Mouse (Mus musculus) liver, embryonic 11.5 days (tissue): ENCODE measurements around the gene Reln. TPM values are rescaled to one million over a fixed set of nuclear protein-coding genes. Genes with fewer than 3 reads are reported as not detected.

Experiments
- ATAC-seq: fragments of 200-750 bp; cut with Nextera tagmentation; replicated peaks from 2 replicates; pipeline ENCODE4 v1.8.0; 2017; ENCODE audit warnings: moderate number of reproducible peaks, mild to moderate bottlenecking, moderate TSS enrichment, moderate library complexity; ENCODE audit not compliant: low FRiP score
- DNase-seq: peaks from one replicate; pipeline ENCODE4 v3.0.0-alpha.2; 2017; ENCODE audit warnings: low spot score
- H3K27ac ChIP-seq: fragments of 300-500 bp; sonication (generic); 2 replicates; pipeline ENCODE4 v1.5.1; 2014; ENCODE audit warnings: mild to moderate bottlenecking, low read depth, low read length, control low read depth
- H3K27me3 ChIP-seq: fragments of 300-500 bp; sonication (generic); replicated peaks from 2 replicates; pipeline ENCODE4 v1.6.1; 2014; ENCODE audit warnings: low read length, mixed read lengths; ENCODE audit not compliant: control insufficient read depth, insufficient read depth
- H3K36me3 ChIP-seq: fragments of 300-500 bp; sonication (generic); 2 replicates; pipeline ENCODE4 v1.6.1; 2014; ENCODE audit warnings: mild to moderate bottlenecking, low read length, moderate library complexity, mixed read lengths; ENCODE audit not compliant: control insufficient read depth, insufficient read depth
- H3K4me1 ChIP-seq: fragments of 300-500 bp; sonication (generic); replicated peaks from 2 replicates; pipeline ENCODE4 v1.6.1; 2014; ENCODE audit warnings: low read length, mixed read lengths; ENCODE audit not compliant: control insufficient read depth, insufficient read depth
- H3K4me2 ChIP-seq: fragments of 300-500 bp; sonication (generic); 2 replicates; pipeline ENCODE4 v1.6.1; 2014; ENCODE audit warnings: mild to moderate bottlenecking, control low read depth, moderate library complexity
- H3K4me3 ChIP-seq: fragments of 300-500 bp; sonication (generic); 2 replicates; pipeline ENCODE4 v1.5.1; 2014; ENCODE audit warnings: low read depth, low read length, control low read depth
- H3K9ac ChIP-seq: fragments of 300-500 bp; sonication (generic); 2 replicates; pipeline ENCODE4 v1.6.1; 2014; ENCODE audit warnings: low read depth, low read length, control low read depth
- H3K9me3 ChIP-seq: fragments of 300-500 bp; sonication (generic); 2 replicates; pipeline ENCODE4 v1.6.1; 2016; ENCODE audit warnings: low read length, inconsistent platforms, mixed read lengths; ENCODE audit not compliant: control insufficient read depth
- WGBS: fragments of 180-500 bp; shearing (Covaris S2); extraction: QIAGEN DNeasy Blood & Tissue Kit; methylation state at CpG from one replicate; pipeline ENCODE4 v1.1.7; 2014; 5-methylcytosine and 5-hydroxymethylcytosine counted together
- polyA plus RNA-seq: library from polyadenylated mRNA; unstranded; fragments of >200 nt; fragmentation: Nextera tagmentation; extraction: Ambion mirVana; gene quantifications from 2 replicates; pipeline ENCODE4 v1.2.1, GENCODE M21; 2014

Gene Reln
- polyA plus RNA-seq, 1 experiment from 2014 or later: 56.2 TPM

- Histone ChIP-seq H3K27ac (no peak overlapping the region), H3K9ac (no peak overlapping the region), H3K4me2 (no peak overlapping the region), H3K4me1 (no peaks in the 10 kb centered on the region), H3K9me3 (no peaks in the 10 kb centered on the region), H3K36me3 (no peaks in the 10 kb centered on the region), H3K4me3 (no peak overlapping the region), H3K27me3 (no peaks in the 10 kb centered on the region)
- ATAC-seq: no peak
- DNase-seq: no peak
- 92% methylated on average over 8 of the region's 8 CpGs for WGBS
Measured at GRCm38 (mm10) chr5:22009142-22009541, 335.4 kb downstream of the Reln start.

GRCm38 (mm10) chr5:22007304-22008059, 337.0 kb downstream of the Reln start:
- WGBS: 58% methylated on average over 11 of the region's 11 CpGs
- H3K4me2 ChIP-seq: no peak overlapping the region
- H3K27ac ChIP-seq: no peak overlapping the region
- no peak; the same call in 1 of the 2 replicates for ATAC-seq
- DNase-seq: no peak
- H3K9me3 ChIP-seq: no peaks in the 10 kb centered on the region
- H3K4me1 ChIP-seq: no peaks in the 10 kb centered on the region
- H3K4me3 ChIP-seq: no peak overlapping the region
- H3K27me3 ChIP-seq: no peaks in the 10 kb centered on the region
- H3K9ac ChIP-seq: no peak overlapping the region
- H3K36me3 ChIP-seq: no peaks in the 10 kb centered on the region

- DNase-seq (no peak), ATAC-seq (no peak)
- WGBS: 81% methylated on average over 4 of the region's 4 CpGs
- H3K36me3 ChIP-seq: no peaks in the 10 kb centered on the region
- no peaks in the 10 kb centered on the region for H3K4me1 ChIP-seq
- H3K4me3 ChIP-seq: no peak overlapping the region
- no peak overlapping the region for H3K4me2 ChIP-seq
- no peaks in the 10 kb centered on the region for H3K9me3 ChIP-seq
- H3K9ac ChIP-seq: no peak overlapping the region
- no peaks in the 10 kb centered on the region for H3K27me3 ChIP-seq
- H3K27ac ChIP-seq: no peak overlapping the region
Measured at GRCm38 (mm10) chr5:22003858-22004257, 340.6 kb downstream of the Reln start.

- no peaks in the 10 kb centered on the region for H3K9me3 ChIP-seq
Measured at GRCm38 (mm10) chr5:21987711-21988110, 356.8 kb downstream of the Reln start.

GRCm38 (mm10) chr5:21986311-21986710, 358.2 kb downstream of the Reln start:
- H3K4me3 ChIP-seq: no peak overlapping the region
- H3K27ac ChIP-seq: no peak overlapping the region
- H3K27me3 ChIP-seq: no peaks in the 10 kb centered on the region
- H3K9me3 ChIP-seq: no peaks in the 10 kb centered on the region
- no peak overlapping the region for H3K9ac ChIP-seq
- no peaks in the 10 kb centered on the region for H3K4me1 ChIP-seq
- H3K36me3 ChIP-seq: peaks cover 2% of the 10 kb centered on the region; the same call in 1 of the 2 replicates
- no peak overlapping the region for H3K4me2 ChIP-seq
- DNase-seq: no peak
- no peak for ATAC-seq
- WGBS: 45% methylated on average over 4 of the region's 4 CpGs

More at GRCm38 (mm10) chr5:21987711-21988110, 356.8 kb downstream of the Reln start:
- ATAC-seq (no peak), DNase-seq (no peak)
- Histone ChIP-seq H3K4me3 (no peak overlapping the region), H3K27me3 (no peaks in the 10 kb centered on the region), H3K4me2 (no peak overlapping the region), H3K9ac (no peak overlapping the region), H3K27ac (no peak overlapping the region), H3K4me1 (no peaks in the 10 kb centered on the region), H3K36me3 (peaks cover 2% of the 10 kb centered on the region; the same call in 1 of the 2 replicates)
- WGBS: 85% methylated on average over 5 of the region's 5 CpGs

- ATAC-seq: no peak
Measured at GRCm38 (mm10) chr5:21983021-21983667, 361.4 kb downstream of the Reln start.

GRCm38 (mm10) chr5:21981216-21981615, 363.3 kb downstream of the Reln start:
- H3K9me3 ChIP-seq: no peaks in the 10 kb centered on the region
- H3K9ac ChIP-seq: no peak overlapping the region
- no peaks in the 10 kb centered on the region for H3K4me1 ChIP-seq
- 76% methylated on average over 3 of the region's 3 CpGs for WGBS
- H3K27ac ChIP-seq: no peak overlapping the region
- H3K36me3 ChIP-seq: no peaks in the 10 kb centered on the region
- no peaks in the 10 kb centered on the region for H3K27me3 ChIP-seq
- no peak for DNase-seq
- no peak overlapping the region for H3K4me3 ChIP-seq
- H3K4me2 ChIP-seq: no peak overlapping the region
- ATAC-seq: no peak

More at GRCm38 (mm10) chr5:21983021-21983667, 361.4 kb downstream of the Reln start:
- Histone ChIP-seq H3K36me3 (no peaks in the 10 kb centered on the region), H3K9ac (no peak overlapping the region), H3K4me1 (no peaks in the 10 kb centered on the region), H3K4me3 (no peak overlapping the region), H3K9me3 (no peaks in the 10 kb centered on the region), H3K27me3 (no peaks in the 10 kb centered on the region), H3K27ac (no peak overlapping the region), H3K4me2 (no peak overlapping the region)
- 84% methylated on average over 3 of the region's 3 CpGs for WGBS
- DNase-seq: no peak

GRCm38 (mm10) chr5:21980544-21980943, 364.0 kb downstream of the Reln start:
- ATAC-seq: no peak
- H3K27me3 ChIP-seq: no peaks in the 10 kb centered on the region
- H3K4me2 ChIP-seq: no peak overlapping the region
- no peak overlapping the region for H3K9ac ChIP-seq
- no peak overlapping the region for H3K4me3 ChIP-seq
- no peak overlapping the region for H3K27ac ChIP-seq
- H3K36me3 ChIP-seq: no peaks in the 10 kb centered on the region
- WGBS: 78% methylated on average over 3 of the region's 3 CpGs
- H3K9me3 ChIP-seq: no peaks in the 10 kb centered on the region
- no peaks in the 10 kb centered on the region for H3K4me1 ChIP-seq
- DNase-seq: no peak
